In genomic region chr11:30209495-30209894, GRCm38 (mm10) we compare ENCODE assay signal across 8 mouse cellular contexts. TPM values are rescaled to one million over a fixed set of nuclear protein-coding genes. Genes with fewer than 3 reads are reported as not detected.
A peak's percentile ranks its signal among the peaks of the same experiment; 100 is the strongest.
DNase-seq lines count a peak whose midpoint lies in the region; ATAC-seq and TF ChIP-seq lines count a peak whose summit lies in the region.

No protein-coding gene starts in this region.

- ATAC-seq in intestine, embryonic 15.5 days: peak; percentile 86

- intact Hi-C loops in left cerebral cortex, postnatal 10 days (cut with DNase I): no loop called here
- intact Hi-C loops in left cerebral cortex, adult 2 months (cut with DNase I): no loop called here

- H3K4me2 ChIP-seq in intestine, embryonic 15.5 days (replicated peaks): no peak overlapping the region

- no peaks in the 10 kb centered on the region for H3K36me3 ChIP-seq in intestine, embryonic 15.5 days

- no peaks in the 10 kb centered on the region for H3K27me3 ChIP-seq in intestine, embryonic 15.5 days (replicated peaks)

- H3K27ac ChIP-seq in left cerebral cortex, adult 2 months: no peak overlapping the region
- H3K27ac ChIP-seq in intestine, embryonic 15.5 days: peak overlapping the region; percentile 60

- peak; percentile 24 to 55 for DNase-seq in left cerebral cortex, postnatal 10 days (ENCODE audit: extremely low spot score in 1 of 2, low spot score in 2 of 2)
- DNase-seq in left cerebral cortex, adult 2 months (ENCODE audit: extremely low spot score in 1 of 2, low spot score in 2 of 2): no peak
- peak; percentile 69 to 74 for DNase-seq in adrenal gland, postnatal 36 days
- peak; percentile 16 to 42 for DNase-seq in lung, postnatal 4 days
- DNase-seq in right cerebral cortex, postnatal 25 days: no peak
- DNase-seq in yolk sac, embryonic 10.5 days (ENCODE audit: low spot score): no peak
- DNase-seq in thymus, postnatal 10 days (ENCODE audit: low spot score in 2 of 2): no peak

- WGBS in intestine, embryonic 15.5 days: 11% methylated on average over 4 of the region's 4 CpGs

- H3K4me1 ChIP-seq in intestine, embryonic 15.5 days (replicated peaks): peaks cover 17% of the 10 kb centered on the region

- no peak overlapping the region for H3K4me3 ChIP-seq in left cerebral cortex, adult 2 months
- no peak overlapping the region for H3K4me3 ChIP-seq in intestine, embryonic 15.5 days (replicated peaks)

- H3K9me3 ChIP-seq in intestine, embryonic 15.5 days: no peaks in the 10 kb centered on the region

- no peak overlapping the region for H3K9ac ChIP-seq in intestine, embryonic 15.5 days

- TF ChIP-seq CTCF in left cerebral cortex, adult 2 months (IDR thresholded peaks at IDR 0.05): no peak

RNA-seq across cellular contexts. Expression of gene Sptbn1, which starts 58.5 kb away (rescaled TPM):
- 100 to 1,000 TPM; 780 to 786 TPM for total RNA-seq in left cerebral cortex, postnatal 10 days (2021)
- total RNA-seq in left cerebral cortex, adult 2 months (2021): 100 to 1,000 TPM; 601 to 602 TPM
- total RNA-seq in adrenal gland, postnatal 36 days (2021): 100 to 1,000 TPM; 310 to 342 TPM
- 117 and 118 TPM in 2 replicates for polyA plus RNA-seq in intestine, embryonic 15.5 days (2015; fragmentation: Nextera tagmentation; extraction: Ambion mirVana)

Comparison
In these comparisons a context has a peak if more than half of its experiments do, and no peak if none do; other contexts are left out.
1. DNase-seq: peak in left cerebral cortex, postnatal 10 days (2 of 2), adrenal gland, postnatal 36 days (2 of 2) and lung, postnatal 4 days (2 of 2); none in left cerebral cortex, adult 2 months (0 of 2), right cerebral cortex, postnatal 25 days (single experiment), yolk sac, embryonic 10.5 days (single experiment) and thymus, postnatal 10 days (0 of 2).